Comparison of ENCODE assay signal across 15 mouse cellular contexts in genomic region chr2:165494495-165494894, GRCm38 (mm10). TPM values are rescaled to one million over a fixed set of nuclear protein-coding genes. Genes with fewer than 3 reads are reported as not detected.
DNase-seq lines count a peak whose midpoint lies in the region; ATAC-seq and TF ChIP-seq lines count a peak whose summit lies in the region.
"Had no signal": no experiment of that assay in that cellular context is flagged by ENCODE, and none has a peak within 500 bp of the region (broad histone marks: within the 10 kb centered on the region; RNA-seq: fewer than 3 reads in every experiment).

No protein-coding gene starts in this region.

- H3K36me3 ChIP-seq in forebrain, embryonic 16.5 days (ENCODE audit: control insufficient read depth, insufficient read depth), result peaks cover 6% of the 10 kb centered on the region; the same call in 1 of the 2 replicates
- H3K36me3 ChIP-seq in midbrain, embryonic 10.5 days, result peaks cover 15% of the 10 kb centered on the region
- peaks cover 14% of the 10 kb centered on the region for H3K36me3 ChIP-seq in neural tube, embryonic 13.5 days

- H3K9ac ChIP-seq in forebrain, embryonic 16.5 days (replicated peaks; ENCODE audit: low read depth, low read length), result no peak overlapping the region
- H3K9ac ChIP-seq in neural tube, embryonic 13.5 days, result peak overlapping the region; percentile 1; the same call in 1 of the 2 replicates
- H3K9ac ChIP-seq: stomach, embryonic 15.5 days had no signal

- intact Hi-C loops in left cerebral cortex, adult 2 months (cut with DNase I), result no loop called here
- intact Hi-C loops in left cerebral cortex, postnatal 10 days (cut with DNase I), result no loop called here

- peaks cover 18% of the 10 kb centered on the region for H3K4me1 ChIP-seq in forebrain, embryonic 16.5 days (replicated peaks; ENCODE audit: control insufficient read depth, insufficient read depth, low read length)
- H3K4me1 ChIP-seq in midbrain, embryonic 10.5 days, result peaks cover 31% of the 10 kb centered on the region
- peaks cover 26% of the 10 kb centered on the region for H3K4me1 ChIP-seq in neural tube, embryonic 13.5 days (replicated peaks)
- H3K4me1 ChIP-seq in cerebellum, adult 2 months (ENCODE audit: control insufficient read depth, insufficient read depth, low read length), result 0 out of 2 replicates have a peak, but pooled peaks cover 3% of the 10 kb centered on the region

- no peak overlapping the region; the same call in 1 of the 2 replicates for H3K4me2 ChIP-seq in forebrain, embryonic 16.5 days (ENCODE audit: low read length)
- peak overlapping the region; percentile 82; the same call in 1 of the 2 replicates for H3K4me2 ChIP-seq in neural tube, embryonic 13.5 days

- no peak overlapping the region for H3K4me3 ChIP-seq in left cerebral cortex, adult 2 months
- H3K4me3 ChIP-seq in forebrain, embryonic 16.5 days (replicated peaks; ENCODE audit: low read length), result no peak overlapping the region
- peak overlapping the region; percentile 83; the same call in 1 of the 2 replicates for H3K4me3 ChIP-seq in midbrain, embryonic 10.5 days
- no peak overlapping the region for H3K4me3 ChIP-seq in neural tube, embryonic 13.5 days
- H3K4me3 ChIP-seq in cerebellum, adult 2 months (replicated peaks; ENCODE audit: insufficient read depth, low read depth, low read length), result no peak overlapping the region

- DNase-seq in left cerebral cortex, adult 2 months (ENCODE audit: extremely low spot score in 1 of 2, low spot score in 2 of 2), result no peak
- no peak for DNase-seq in left cerebral cortex, postnatal 10 days (ENCODE audit: extremely low spot score in 1 of 2, low spot score in 2 of 2)
- no peak for DNase-seq in midbrain, embryonic 10.5 days (ENCODE audit: low spot score)
- no peak for DNase-seq in urinary bladder, postnatal 25 days (ENCODE audit: low spot score)
- DNase-seq in cerebellum, adult 2 months, result no peak
- DNase-seq in cerebellum, adult 9-10 months, result no peak
- DNase-seq: adrenal gland, adult 2 months; lung, postnatal 10 days; thymus, postnatal 36 days had no signal

- no peaks in the 10 kb centered on the region for H3K9me3 ChIP-seq in forebrain, embryonic 16.5 days (ENCODE audit: control insufficient read depth, low read length)
- H3K9me3 ChIP-seq in midbrain, embryonic 10.5 days (replicated peaks), result no peaks in the 10 kb centered on the region
- no peaks in the 10 kb centered on the region for H3K9me3 ChIP-seq in neural tube, embryonic 13.5 days
- H3K9me3 ChIP-seq: embryonic facial prominence, embryonic 13.5 days; heart, embryonic 15.5 days; stomach, embryonic 15.5 days had no signal

- no peaks in the 10 kb centered on the region for H3K27me3 ChIP-seq in forebrain, embryonic 16.5 days (replicated peaks; ENCODE audit: control insufficient read depth, insufficient read depth, low read length)
- no peaks in the 10 kb centered on the region for H3K27me3 ChIP-seq in midbrain, embryonic 10.5 days (ENCODE audit: low read depth, poor library complexity, severe bottlenecking)
- no peaks in the 10 kb centered on the region for H3K27me3 ChIP-seq in neural tube, embryonic 13.5 days
- H3K27me3 ChIP-seq in cerebellum, adult 2 months (ENCODE audit: control insufficient read depth, insufficient read depth, low read length), result no peaks in the 10 kb centered on the region
- H3K27me3 ChIP-seq: heart, embryonic 15.5 days; stomach, embryonic 15.5 days had no signal

- TF ChIP-seq POLR2A in cerebellum, adult 2 months (IDR thresholded peaks at IDR 0.05; ENCODE audit: borderline replicate concordance, insufficient read depth, low read length), result no peak

- ATAC-seq in forebrain, embryonic 16.5 days, result no peak
- ATAC-seq in neural tube, embryonic 13.5 days (ENCODE audit: low read depth), result 0 out of 2 replicates have a peak, but pooled peaks have one; percentile 13

- 49% methylated on average over 2 of the region's 2 CpGs for WGBS in forebrain, embryonic 16.5 days
- WGBS in midbrain, embryonic 10.5 days, result 62% methylated on average over 2 of the region's 2 CpGs
- WGBS in neural tube, embryonic 13.5 days, result 26% methylated on average over 2 of the region's 2 CpGs
- WGBS in cerebellum, adult 2 months, result 46% methylated on average over 2 of the region's 2 CpGs

- peak overlapping the region; percentile 89; the same call in 1 of the 2 replicates for H3K27ac ChIP-seq in left cerebral cortex, adult 2 months
- peak overlapping the region; percentile 61 for H3K27ac ChIP-seq in forebrain, embryonic 16.5 days (ENCODE audit: low read length)
- peak overlapping the region; percentile 90 for H3K27ac ChIP-seq in midbrain, embryonic 10.5 days (replicated peaks)
- H3K27ac ChIP-seq in neural tube, embryonic 13.5 days (replicated peaks), result peak overlapping the region; percentile 88
- H3K27ac ChIP-seq in cerebellum, adult 2 months (ENCODE audit: insufficient read depth, low read length), result no peak overlapping the region
- H3K27ac ChIP-seq: embryonic facial prominence, embryonic 13.5 days; heart, embryonic 15.5 days; stomach, embryonic 15.5 days had no signal

- TF ChIP-seq CTCF in left cerebral cortex, adult 2 months (IDR thresholded peaks at IDR 0.05), result no peak
- no peak for TF ChIP-seq CTCF in cerebellum, adult 2 months (IDR thresholded peaks at IDR 0.05; ENCODE audit: borderline replicate concordance, insufficient read depth, low read depth, low read length)

RNA-seq across cellular contexts. Expression of gene Trp53rka, which starts 1.4 kb away (rescaled TPM):
- total RNA-seq in left cerebral cortex, adult 2 months (2021), result 10 to 100 TPM; 21.5 to 22.0 TPM
- 10 to 100 TPM; 21.7 to 22.8 TPM for total RNA-seq in left cerebral cortex, postnatal 10 days (2021)
- polyA plus RNA-seq in forebrain, embryonic 16.5 days (2015; fragmentation: Nextera tagmentation; extraction: Ambion mirVana), result 44.7 and 44.8 TPM in 2 replicates
- 53.2 and 56.9 TPM in 2 replicates for polyA plus RNA-seq in midbrain, embryonic 10.5 days (2016; fragmentation: Nextera tagmentation; extraction: Ambion mirVana)
- polyA plus RNA-seq in neural tube, embryonic 13.5 days (2015; fragmentation: Nextera tagmentation; extraction: Ambion mirVana), result 34.8 and 38.0 TPM in 2 replicates
- polyA plus RNA-seq in cerebellum, adult 2 months (2012; rRNA removed), result 27.5 and 27.7 TPM in 2 replicates

RNA-seq across cellular contexts. Expression of gene Slc2a10, which starts 9.1 kb away (rescaled TPM):
- total RNA-seq in left cerebral cortex, adult 2 months (2021), result 1 to 10 TPM; 1.2 TPM
- 1 to 10 TPM; 1.6 to 1.9 TPM for total RNA-seq in left cerebral cortex, postnatal 10 days (2021)
- polyA plus RNA-seq in forebrain, embryonic 16.5 days (2015; fragmentation: Nextera tagmentation; extraction: Ambion mirVana), result 2.5 and 2.8 TPM in 2 replicates
- 4.0 and 4.4 TPM in 2 replicates for polyA plus RNA-seq in midbrain, embryonic 10.5 days (2016; fragmentation: Nextera tagmentation; extraction: Ambion mirVana)
- polyA plus RNA-seq in neural tube, embryonic 13.5 days (2015; fragmentation: Nextera tagmentation; extraction: Ambion mirVana), result 2.6 and 2.9 TPM in 2 replicates
- polyA plus RNA-seq in cerebellum, adult 2 months (2012; rRNA removed), result 2.3 TPM in 2 replicates
- total RNA-seq: monocyte, adult 5-6 weeks had no signal

RNA-seq across cellular contexts. Expression of gene Slc13a3, which starts 21.5 kb away (rescaled TPM):
- total RNA-seq in left cerebral cortex, adult 2 months (2021), result 10 to 100 TPM; 12.0 to 18.6 TPM
- total RNA-seq in left cerebral cortex, postnatal 10 days (2021), result 10 to 100 TPM; 18.7 to 19.9 TPM
- polyA plus RNA-seq in forebrain, embryonic 16.5 days (2015; fragmentation: Nextera tagmentation; extraction: Ambion mirVana), result 6.5 and 9.7 TPM in 2 replicates
- 0.48 and 1.3 TPM in 2 replicates for polyA plus RNA-seq in midbrain, embryonic 10.5 days (2016; fragmentation: Nextera tagmentation; extraction: Ambion mirVana)
- 1.0 and 1.2 TPM in 2 replicates for polyA plus RNA-seq in neural tube, embryonic 13.5 days (2015; fragmentation: Nextera tagmentation; extraction: Ambion mirVana)
- polyA plus RNA-seq in cerebellum, adult 2 months (2012; rRNA removed), result 21.6 and 22.3 TPM in 2 replicates
- total RNA-seq: monocyte, adult 5-6 weeks had no signal
